Mouse (Mus musculus) splenic B cell, adult 2 months (primary cell): ENCODE measurements around the gene Meaf6.

Source experiments
- DNase-seq: peaks from one replicate; pipeline ENCODE4 v3.0.0-alpha.2; 2011; ENCODE audit warnings: low read depth, low spot score
- H3K27me3 ChIP-seq: 2 replicates; pipeline ENCODE4 v1.6.1; 2012; ENCODE audit warnings: mild to moderate bottlenecking, low read length, moderate library complexity, mixed read lengths; ENCODE audit not compliant: control insufficient read depth, poor library complexity, insufficient read depth, severe bottlenecking
- H3K36me3 ChIP-seq: 2 replicates; pipeline ENCODE4 v1.6.1; 2012; ENCODE audit warnings: mild to moderate bottlenecking, low read length, moderate library complexity, mixed read lengths; ENCODE audit not compliant: control insufficient read depth, poor library complexity, insufficient read depth, severe bottlenecking

Gene Meaf6

GRCm38 (mm10) chr4:125145213-125145612 is 60.3 kb downstream of the Meaf6 start:
- Histone ChIP-seq H3K36me3 (no peaks in the 10 kb centered on the region), H3K27me3 (no peaks in the 10 kb centered on the region)
- no peak for DNase-seq

DNA sequence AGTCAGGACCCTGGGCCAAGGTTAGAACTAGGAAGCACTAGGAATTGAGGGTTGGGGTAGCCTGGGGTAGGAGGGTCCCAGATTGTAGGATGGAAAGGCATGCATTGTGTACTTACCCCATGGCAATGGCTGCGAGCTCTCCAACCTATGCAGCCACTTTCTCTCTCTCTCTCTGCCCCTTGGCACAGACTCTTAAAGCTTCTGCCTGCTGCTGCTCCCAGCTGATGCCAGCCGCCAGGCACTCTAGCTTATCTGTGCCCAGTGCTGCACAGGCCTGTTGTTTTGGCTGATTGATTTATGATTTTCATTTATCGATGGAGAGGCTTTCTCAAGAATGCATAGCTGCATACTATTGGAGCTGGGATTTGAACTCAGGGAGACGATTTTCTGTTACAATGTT is 63.0 kb downstream of the Meaf6 start:
- no peak for DNase-seq
- H3K36me3 ChIP-seq = no peaks in the 10 kb centered on the region

DNA sequence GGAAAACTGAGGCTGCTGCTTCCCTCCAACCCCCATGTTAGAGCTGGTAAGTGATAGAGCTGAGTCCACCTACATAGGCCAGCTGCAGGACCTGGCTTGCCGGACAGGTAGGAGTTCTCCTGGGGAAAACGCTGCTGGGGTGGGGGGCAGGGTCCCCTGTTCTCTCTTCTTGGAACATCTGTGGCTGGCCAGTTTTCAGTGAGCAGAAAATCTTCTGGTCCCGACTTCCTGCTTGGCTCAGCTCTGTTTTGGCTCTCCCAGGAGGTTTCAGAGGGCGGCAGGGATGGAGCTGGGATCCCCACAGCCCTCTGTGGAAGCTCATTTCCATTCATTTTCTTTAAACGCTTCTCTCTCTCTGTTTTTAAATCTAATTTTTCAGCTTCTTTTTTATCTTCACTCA is 64.5 kb downstream of the Meaf6 start:
- DNase-seq = no peak
- no peaks in the 10 kb centered on the region for H3K36me3 ChIP-seq

More for the DNA sequence above, 63.0 kb downstream of the Meaf6 start:
- H3K27me3 ChIP-seq = no peaks in the 10 kb centered on the region

GRCm38 (mm10) chr4:125152469-125152868 is 67.5 kb downstream of the Meaf6 start:
- DNase-seq = no peak
- Histone ChIP-seq H3K36me3 (no peaks in the 10 kb centered on the region), H3K27me3 (no peaks in the 10 kb centered on the region)

More for the DNA sequence above, 64.5 kb downstream of the Meaf6 start:
- H3K27me3 ChIP-seq = no peaks in the 10 kb centered on the region

DNA sequence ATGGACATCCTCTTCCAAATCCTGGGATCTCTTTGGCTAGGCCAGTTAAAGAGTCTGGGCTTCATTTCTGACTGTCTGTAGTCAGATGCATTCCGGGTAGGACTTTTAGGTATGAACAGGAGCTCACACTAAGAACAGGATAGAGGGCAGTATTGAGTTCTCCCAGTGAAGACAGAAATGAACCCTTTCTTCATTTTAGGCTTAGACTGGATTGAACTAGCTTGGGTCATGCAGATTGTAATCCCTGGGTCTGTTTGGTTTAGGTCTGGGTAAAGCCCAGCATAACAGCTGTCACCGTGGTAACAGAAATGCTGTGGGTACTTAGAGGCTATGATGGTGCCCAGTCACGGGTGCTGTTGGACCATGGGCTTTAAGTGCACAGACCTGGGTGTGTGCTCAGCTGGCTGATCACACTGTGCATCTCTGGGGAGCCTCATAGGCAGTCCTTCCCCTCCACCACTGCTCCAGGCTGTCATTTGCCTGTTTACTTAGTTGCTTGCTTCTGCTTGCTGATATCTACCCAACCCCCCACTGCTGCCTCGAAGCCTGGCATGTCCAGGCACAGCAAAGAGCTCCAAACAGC is 68.8 kb downstream of the Meaf6 start:
- no peak for DNase-seq
- Histone ChIP-seq H3K36me3 (no peaks in the 10 kb centered on the region), H3K27me3 (no peaks in the 10 kb centered on the region)

DNA sequence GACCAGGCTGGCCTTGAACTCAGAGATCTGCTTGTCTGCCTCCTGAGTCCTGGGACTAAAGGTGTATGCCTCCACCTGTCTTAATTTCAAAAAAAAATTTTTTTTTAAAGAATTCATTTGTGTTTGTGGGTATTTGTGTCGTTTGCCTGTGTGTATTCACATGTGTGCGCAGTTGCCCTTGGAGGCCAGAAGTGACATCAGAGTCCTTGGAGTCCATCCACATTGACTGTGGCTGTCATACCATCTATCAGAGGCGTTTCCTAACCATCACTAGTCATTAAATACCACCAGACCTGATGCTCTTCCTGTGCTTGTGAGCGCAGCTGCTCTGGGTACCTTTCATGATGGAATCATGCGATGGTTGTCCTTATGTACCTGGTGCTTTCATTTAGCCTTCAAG is 70.7 kb downstream of the Meaf6 start:
- DNase-seq = no peak
- no peaks in the 10 kb centered on the region for H3K36me3 ChIP-seq
- H3K27me3 ChIP-seq = no peaks in the 10 kb centered on the region; the same call in 1 of the 2 replicates

DNA sequence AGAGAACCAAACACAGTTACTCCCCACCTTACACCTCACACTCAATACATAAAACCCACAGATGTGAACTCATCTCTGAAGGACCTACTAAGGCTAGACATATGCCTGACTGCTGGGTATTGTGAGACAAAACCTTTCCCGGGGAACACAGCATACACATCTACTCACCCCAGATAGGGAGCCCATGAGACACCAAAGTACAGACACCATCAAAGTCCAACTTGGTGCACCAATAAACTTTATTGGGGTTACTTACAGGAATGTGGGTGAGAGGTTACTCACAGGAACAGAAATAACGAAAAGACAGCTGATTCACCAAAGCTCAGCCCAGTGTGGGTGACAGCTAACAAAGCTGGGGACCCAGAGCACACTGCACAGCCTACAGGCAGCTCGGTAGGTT is 72.4 kb downstream of the Meaf6 start:
- no peak for DNase-seq
- Histone ChIP-seq H3K36me3 (no peaks in the 10 kb centered on the region), H3K27me3 (no peaks in the 10 kb centered on the region; the same call in 1 of the 2 replicates)

DNA sequence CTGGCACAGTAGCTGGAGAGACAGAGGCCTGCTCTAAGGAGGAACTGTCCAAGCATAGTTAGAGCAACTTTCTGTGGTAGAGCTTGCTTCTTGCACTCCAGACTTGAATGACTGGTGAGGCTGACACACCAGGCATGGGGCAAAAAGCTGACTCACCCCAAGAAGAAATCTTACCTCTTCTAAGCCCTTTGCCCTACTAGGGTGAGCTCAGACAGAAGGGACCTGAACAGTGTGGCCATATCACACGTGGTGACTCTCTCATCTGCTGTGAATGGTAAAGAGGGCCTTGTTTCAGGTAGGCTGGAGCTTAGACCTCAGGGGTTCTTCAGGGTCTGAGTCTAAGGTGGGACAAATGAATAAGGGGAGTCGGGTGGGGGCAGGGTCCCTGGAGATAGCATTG is 73.1 kb downstream of the Meaf6 start:
- no peak for DNase-seq
- Histone ChIP-seq H3K27me3 (no peaks in the 10 kb centered on the region; the same call in 1 of the 2 replicates), H3K36me3 (no peaks in the 10 kb centered on the region)

GRCm38 (mm10) chr4:125158581-125159317 is 73.8 kb downstream of the Meaf6 start:
- no peaks in the 10 kb centered on the region for H3K36me3 ChIP-seq
- no peak for DNase-seq
- H3K27me3 ChIP-seq = no peaks in the 10 kb centered on the region; the same call in 1 of the 2 replicates

GRCm38 (mm10) chr4:125160320-125160950 is 75.5 kb downstream of the Meaf6 start:
- Histone ChIP-seq H3K36me3 (no peaks in the 10 kb centered on the region), H3K27me3 (no peaks in the 10 kb centered on the region; the same call in 1 of the 2 replicates)
- DNase-seq = peak; percentile 87

DNA sequence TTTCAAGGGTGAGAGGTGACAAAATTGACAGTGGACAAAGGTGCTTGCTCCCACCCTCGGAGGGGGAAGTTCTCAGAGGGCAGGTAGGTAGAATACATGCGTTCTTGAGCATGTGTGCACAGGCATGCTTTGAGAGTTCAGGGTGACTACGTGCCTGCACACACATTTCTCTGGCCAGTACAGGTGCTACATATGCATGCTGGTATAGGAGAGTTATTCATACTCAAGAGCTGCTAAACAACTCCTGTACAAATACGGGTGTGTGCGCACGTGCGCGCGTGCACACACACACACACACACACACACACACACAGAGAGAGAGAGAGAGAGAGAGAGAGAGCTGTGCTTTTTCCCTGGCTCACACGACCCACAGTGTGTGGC is 76.0 kb downstream of the Meaf6 start:
- DNase-seq = no peak

DNA sequence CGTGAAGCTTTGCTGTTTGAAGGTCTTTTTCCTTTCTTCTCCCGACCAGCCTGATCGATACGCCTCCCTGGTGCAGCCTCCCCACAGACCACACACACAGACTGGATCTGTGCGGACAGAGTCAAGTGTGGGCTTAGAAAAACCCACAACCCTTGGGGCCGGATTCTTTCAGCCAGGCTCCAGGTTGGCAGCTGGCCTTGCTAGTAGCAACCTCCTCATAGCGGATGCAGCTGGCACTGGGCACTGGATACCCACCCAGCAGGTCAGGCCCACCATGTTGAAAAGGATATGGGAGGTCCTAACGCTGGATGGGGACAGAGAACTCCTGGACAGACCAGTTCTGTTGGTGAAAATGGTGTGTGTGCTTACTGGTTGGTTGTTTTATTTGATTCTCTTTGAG is 76.5 kb downstream of the Meaf6 start:
- no peak for DNase-seq
- no peaks in the 10 kb centered on the region; the same call in 1 of the 2 replicates for H3K27me3 ChIP-seq
- H3K36me3 ChIP-seq = no peaks in the 10 kb centered on the region

More for the DNA sequence above, 76.0 kb downstream of the Meaf6 start:
- no peaks in the 10 kb centered on the region for H3K36me3 ChIP-seq
- H3K27me3 ChIP-seq = no peaks in the 10 kb centered on the region; the same call in 1 of the 2 replicates

- Histone ChIP-seq H3K36me3 (no peaks in the 10 kb centered on the region), H3K27me3 (no peaks in the 10 kb centered on the region; the same call in 1 of the 2 replicates)
- no peak for DNase-seq
Observed at GRCm38 (mm10) chr4:125162701-125163100, 77.8 kb downstream of the Meaf6 start.
